Mouse (Mus musculus) Patski (cell line): ENCODE results near the gene Kirrel3. TPM values are rescaled to one million over a fixed set of nuclear protein-coding genes. Genes with fewer than 3 reads are reported as not detected.

Source experiments
- ATAC-seq: fragments of 100-300 bp; one replicate; pipeline ENCODE4 v1.8.0; 2021
- CTCF ChIA-PET: fragments of 350-600 bp; sonication (Branson Sonifier 250); formaldehyde crosslinking; loops from one replicate; lab custom pipeline; 2022; ENCODE audit warnings: inconsistent platforms; lab: Charles Lee
- POLR2A ChIA-PET: fragments of 350-600 bp; sonication (Branson Sonifier 250); formaldehyde crosslinking; loops from one replicate; lab custom pipeline; 2022; ENCODE audit warnings: antibody characterized with exemption, inconsistent platforms; lab: Charles Lee
- DNase-seq: peaks from one replicate; pipeline ENCODE4 v3.0.0-alpha.2; 2011; ENCODE audit warnings: low read depth, low spot score
- H3K27me3 ChIP-seq: fragments of 371-371 bp; one replicate; pipeline ENCODE4 v1.5.1; 2021
- CTCF ChIP-seq: fragments of 100-300 bp; IDR thresholded peaks from one replicate; pipeline ENCODE4 v1.5.1; 2021
- in situ Hi-C: fragments of 300-500 bp; cut with MboI; formaldehyde crosslinking; loops from 3 replicates; pipeline ENCODE4 v1.11.1; 2018; ENCODE audit warnings: low pct_unique_long_range_greater_than_20kb, mixed read lengths
- polyA plus RNA-seq: library from polyadenylated mRNA; unstranded; gene quantifications from one replicate; pipeline ENCODE4 v1.2.3, GENCODE M21; 2021

The Kirrel3 gene
- polyA plus RNA-seq, 1 experiment from 2014 or later, result 3.1 TPM

DNA sequence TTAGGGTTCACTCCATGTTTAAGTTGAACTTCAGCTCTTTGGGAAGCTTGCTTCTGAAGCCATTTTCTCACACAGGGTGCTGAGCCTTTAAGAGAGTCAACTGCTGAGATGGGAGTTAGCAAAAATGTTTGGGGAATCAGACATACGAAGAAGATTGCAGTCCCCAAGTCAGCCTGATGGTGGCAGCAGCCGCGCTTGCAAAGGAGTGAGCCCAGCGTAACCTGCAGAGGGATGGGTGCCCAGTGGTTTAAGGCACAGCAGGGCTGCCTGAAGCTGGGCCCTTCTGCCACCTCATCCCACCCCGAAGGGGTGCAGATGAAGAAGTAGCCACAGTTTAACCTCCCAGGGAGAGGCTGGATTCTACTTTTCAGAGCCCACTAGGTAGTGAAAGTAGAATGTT is 13.0 kb downstream of the Kirrel3 start:
- DNase-seq (peak; percentile 15), ATAC-seq (peak; percentile 72)
- TF ChIP-seq CTCF, result peak; percentile 97
- no peaks in the 10 kb centered on the region for H3K27me3 ChIP-seq
- CTCF ChIA-PET, result interaction anchor here (0.6 to 2.2 kb wide), 9 partner anchors 16 to 1237 kb away, joined by 3 to 7 read pairs (median 4); no protein-coding TSS in a partner anchor
- in situ Hi-C loops, result no loop called here
- POLR2A ChIA-PET, result no interaction called here

DNA sequence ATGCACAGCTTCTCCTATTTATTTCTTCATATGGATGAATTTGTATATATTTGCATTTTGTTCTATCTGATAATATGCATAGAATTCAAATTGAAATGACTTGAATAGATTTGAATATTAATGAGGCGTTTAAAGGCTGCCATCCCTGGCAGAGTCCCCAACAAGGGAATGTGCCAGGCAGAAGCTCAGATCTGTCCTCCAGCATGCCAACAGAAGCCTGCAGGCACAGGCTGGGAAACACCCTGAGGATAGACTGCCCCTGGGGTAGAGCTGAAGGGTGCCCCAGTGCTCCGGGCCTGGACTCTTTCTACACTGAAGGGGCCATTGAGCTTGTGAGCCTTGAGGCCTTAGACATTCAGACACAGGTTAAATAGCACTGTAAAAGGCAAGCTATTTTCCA is 21.5 kb downstream of the Kirrel3 start:
- ChIA-PET POLR2A (no interaction called here), CTCF (no interaction called here)
- H3K27me3 ChIP-seq, result no peaks in the 10 kb centered on the region
- in situ Hi-C loops, result loop anchor here (5.0 to 10.0 kb wide), 2 partner anchors 145 to 658 kb away; no protein-coding TSS in a partner anchor
- no peak for TF ChIP-seq CTCF
- no peak for ATAC-seq
- DNase-seq, result no peak

DNA sequence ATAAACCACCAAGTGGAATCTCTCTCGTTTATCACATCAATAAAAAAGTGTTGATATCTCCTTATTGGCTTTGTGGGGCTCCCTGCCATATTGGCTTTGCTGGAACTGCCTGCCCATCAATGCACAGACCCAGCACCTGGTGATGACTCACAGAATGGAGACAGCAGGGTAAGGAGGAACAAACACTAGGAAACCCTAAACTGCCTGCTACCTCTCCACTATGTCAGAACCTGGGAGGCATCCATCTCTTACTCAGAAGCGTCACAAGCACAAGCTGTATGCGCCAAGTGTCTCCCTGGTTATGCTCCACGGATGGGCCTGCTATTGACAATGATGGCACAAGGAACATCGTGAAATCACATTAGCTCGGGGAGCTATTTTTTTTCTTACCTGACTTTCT is 33.2 kb downstream of the Kirrel3 start:
- CTCF ChIA-PET, result no interaction called here
- in situ Hi-C loops, result no loop called here
- POLR2A ChIA-PET, result no interaction called here
- DNase-seq (no peak), ATAC-seq (no peak)
- no peaks in the 10 kb centered on the region for H3K27me3 ChIP-seq
- no peak for TF ChIP-seq CTCF

- CTCF ChIA-PET, result no interaction called here
- POLR2A ChIA-PET, result no interaction called here
- H3K27me3 ChIP-seq, result no peaks in the 10 kb centered on the region
Observed at GRCm38 (mm10) chr9:34520234-34520950, 34.7 kb downstream of the Kirrel3 start.

DNA sequence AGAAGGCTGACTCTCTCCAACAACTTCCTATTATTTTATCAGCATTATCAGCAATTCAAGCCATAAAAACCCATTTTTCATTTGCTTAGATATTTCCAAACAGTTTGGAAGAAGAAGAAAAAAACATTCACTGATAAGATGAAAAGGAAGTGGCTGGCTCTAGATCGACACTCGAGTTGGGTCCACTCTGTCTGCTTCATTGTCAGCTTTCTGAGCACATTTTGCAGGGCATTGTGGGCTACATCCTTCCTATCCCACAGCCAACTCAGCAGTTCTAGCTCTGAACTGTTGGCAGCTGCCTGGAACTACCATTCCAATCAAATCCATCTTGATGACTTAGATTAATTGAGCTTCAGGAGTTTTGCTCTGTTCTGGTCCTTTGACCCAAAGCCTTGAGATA is 40.0 kb downstream of the Kirrel3 start:
- ChIA-PET CTCF (interaction anchor here (1.0 kb wide), 1 partner anchor 14 kb away, joined by 3 read pairs; no protein-coding TSS in a partner anchor), POLR2A (no interaction called here)
- TF ChIP-seq CTCF, result no peak
- no peak for DNase-seq
- no peaks in the 10 kb centered on the region for H3K27me3 ChIP-seq
- in situ Hi-C loops, result no loop called here
- ATAC-seq, result no peak

More at GRCm38 (mm10) chr9:34520234-34520950, 34.7 kb downstream of the Kirrel3 start:
- DNase-seq, result no peak
- no peak for ATAC-seq
- in situ Hi-C loops, result no loop called here
- no peak for TF ChIP-seq CTCF

- no peaks in the 10 kb centered on the region for H3K27me3 ChIP-seq
- ChIA-PET POLR2A (no interaction called here), CTCF (no interaction called here)
- DNase-seq (no peak), ATAC-seq (no peak)
- no peak for TF ChIP-seq CTCF
- in situ Hi-C loops, result no loop called here
Observed at GRCm38 (mm10) chr9:34538591-34539335, 53.1 kb downstream of the Kirrel3 start.

DNA sequence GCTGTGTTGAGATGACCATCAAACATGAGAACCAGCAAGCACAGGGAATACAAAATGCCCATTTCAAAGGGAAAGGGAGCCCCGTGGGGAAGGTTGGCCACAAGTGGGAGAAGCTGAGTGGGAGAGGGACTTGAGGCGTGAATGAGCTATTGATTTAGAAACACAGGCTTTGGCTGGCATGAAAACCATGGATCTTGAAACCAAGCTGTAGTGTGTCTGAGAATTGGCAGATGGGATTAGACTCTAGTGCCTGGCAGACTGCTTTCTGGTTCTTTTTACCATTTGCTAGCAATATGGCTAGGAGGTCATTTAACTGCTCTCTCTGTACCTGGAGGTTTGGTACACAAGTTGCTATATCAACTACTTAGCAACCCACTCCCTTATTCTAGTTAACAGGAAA is 56.2 kb downstream of the Kirrel3 start:
- DNase-seq (no peak), ATAC-seq (no peak)
- H3K27me3 ChIP-seq, result no peaks in the 10 kb centered on the region
- TF ChIP-seq CTCF, result no peak
- in situ Hi-C loops, result no loop called here
- POLR2A ChIA-PET, result no interaction called here
- CTCF ChIA-PET, result interaction anchor here (1.4 to 2.8 kb wide), 2 partner anchors 9 to 10 kb away, joined by 3 to 8 read pairs; no protein-coding TSS in a partner anchor

- ChIA-PET POLR2A (no interaction called here), CTCF (no interaction called here)
- DNase-seq (no peak), ATAC-seq (no peak)
- no peak for TF ChIP-seq CTCF
- H3K27me3 ChIP-seq, result no peaks in the 10 kb centered on the region
- in situ Hi-C loops, result no loop called here
Observed at GRCm38 (mm10) chr9:34555699-34556098, 70.0 kb downstream of the Kirrel3 start.

GRCm38 (mm10) chr9:34557846-34558245 is 72.2 kb downstream of the Kirrel3 start:
- DNase-seq (no peak), ATAC-seq (no peak)
- in situ Hi-C loops, result no loop called here
- CTCF ChIA-PET, result no interaction called here
- no peak for TF ChIP-seq CTCF
- H3K27me3 ChIP-seq, result no peaks in the 10 kb centered on the region
- POLR2A ChIA-PET, result no interaction called here

DNA sequence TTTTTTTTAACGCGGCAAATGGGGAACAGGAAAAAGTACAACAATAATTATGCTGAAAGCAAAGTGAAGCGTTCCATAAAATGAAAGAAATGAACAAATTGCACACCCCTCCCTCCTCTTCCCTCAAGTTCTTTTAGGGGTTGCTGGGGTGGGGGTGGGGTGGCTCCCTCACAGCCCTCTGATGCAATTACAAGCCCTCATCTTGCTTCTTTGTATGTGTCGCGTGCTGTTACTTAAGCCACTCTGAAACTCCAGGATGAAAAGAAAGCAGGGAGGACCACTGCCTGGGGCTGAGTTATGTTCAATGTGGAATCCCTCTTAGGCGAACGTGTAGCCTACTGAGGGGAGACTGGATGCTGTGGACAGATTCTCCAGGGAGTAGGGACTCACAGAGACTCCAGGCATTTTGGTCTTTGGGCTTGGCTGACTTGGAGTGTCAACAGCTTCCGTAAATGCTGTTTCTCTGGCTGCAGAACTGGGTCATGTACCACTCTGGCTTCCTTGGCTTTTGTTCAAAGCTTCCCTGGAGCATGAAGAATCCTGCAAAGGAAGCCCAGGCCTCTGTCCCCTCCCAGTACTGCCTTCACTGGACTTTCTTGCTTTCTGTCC is 72.7 kb downstream of the Kirrel3 start:
- no peak for TF ChIP-seq CTCF
- DNase-seq (no peak), ATAC-seq (no peak)
- CTCF ChIA-PET, result interaction anchor here (1.1 kb wide), 1 partner anchor 43 kb away, joined by 3 read pairs; no protein-coding TSS in a partner anchor
- H3K27me3 ChIP-seq, result no peaks in the 10 kb centered on the region
- in situ Hi-C loops, result no loop called here
- POLR2A ChIA-PET, result no interaction called here
